Mouse (Mus musculus) MEL (cell line): ENCODE measurements at regions not wholly inside any gene's neighbourhood (a gene's known extent, or its start where the extent isn't known, plus 50 kb on each side); places are given as distances from the start of the nearest gene placed in this dataset.

Experiments used
- CTCF ChIP-seq, 3 experiments: IDR thresholded peaks in 2 of 3; conservative IDR thresholded peaks in 1 of 3; 2 replicates each; pipeline ENCODE4 v1.5.1; 2011 to 2012; ENCODE audit warnings: low read length in 3 of 3, low read depth in 2 of 3, mild to moderate bottlenecking in 2 of 3, improper control_type of control experiment in 1 of 3, inconsistent platforms in 1 of 3, mixed read lengths in 1 of 3, moderate library complexity in 1 of 3; ENCODE audit not compliant: control insufficient read depth in 1 of 3, insufficient read depth in 1 of 3, poor library complexity in 1 of 3, severe bottlenecking in 1 of 3
- ELF1 ChIP-seq: IDR thresholded peaks from 2 replicates; pipeline ENCODE4 v1.6.1; 2014; ENCODE audit warnings: low read depth, mild to moderate bottlenecking, inconsistent platforms, low read length, improper control_type of control experiment, moderate library complexity
- EP300 ChIP-seq, 2 experiments: IDR thresholded peaks; 2 replicates each; pipeline ENCODE4 v1.6.1; 2011; ENCODE audit warnings: improper control_type of control experiment in 2 of 2, low read length in 2 of 2, low read depth in 1 of 2, mild to moderate bottlenecking in 1 of 2
- JUND ChIP-seq: IDR thresholded peaks from 2 replicates; pipeline ENCODE4 v1.6.1; 2011; ENCODE audit warnings: low read depth, mild to moderate bottlenecking, improper control_type of control experiment, low read length
- MAX ChIP-seq: IDR thresholded peaks from 2 replicates; pipeline ENCODE4 v1.6.1; 2011; ENCODE audit warnings: low read length, improper control_type of control experiment
- MXI1 ChIP-seq: IDR thresholded peaks from 2 replicates; pipeline ENCODE4 v1.6.1; 2011; ENCODE audit warnings: mild to moderate bottlenecking, low read depth, low read length, improper control_type of control experiment
- POLR2A ChIP-seq, 2 experiments: IDR thresholded peaks; 2 replicates each; pipeline ENCODE4 v1.6.1; 2011 to 2012; ENCODE audit warnings: low read length in 2 of 2, mild to moderate bottlenecking in 2 of 2, control low read depth in 1 of 2, improper control_type of control experiment in 1 of 2, low read depth in 1 of 2, moderate library complexity in 1 of 2; ENCODE audit not compliant: control insufficient read depth in 1 of 2, insufficient read depth in 1 of 2, poor library complexity in 1 of 2
- UBTF ChIP-seq: IDR thresholded peaks from 2 replicates; pipeline ENCODE4 v1.6.1; 2012; ENCODE audit warnings: low read depth, mild to moderate bottlenecking, inconsistent platforms, low read length, improper control_type of control experiment, moderate library complexity, borderline replicate concordance; ENCODE audit not compliant: insufficient read depth
- USF1 ChIP-seq: IDR thresholded peaks from 2 replicates; pipeline ENCODE4 v1.6.1; 2014; ENCODE audit warnings: low read depth, mild to moderate bottlenecking, inconsistent platforms, low read length, improper control_type of control experiment, moderate library complexity
- ZKSCAN1 ChIP-seq: IDR thresholded peaks from 2 replicates; pipeline ENCODE4 v1.6.1; 2012; ENCODE audit warnings: low read depth, mild to moderate bottlenecking, inconsistent platforms, low read length, improper control_type of control experiment, moderate library complexity

GRCm38 (mm10) chr2:117838387-117838786 is 273.3 kb upstream of the Thbs1 start:
- TF ChIP-seq MXI1 (no peak), CTCF (IDR thresholded peaks at IDR 0.05 in 2 of 3, conservative IDR thresholded peaks at IDR 0.05 in 1 of 3; ENCODE audit: control insufficient read depth in 1 of 3, insufficient read depth in 1 of 3, low read depth in 2 of 3, low read length in 3 of 3, poor library complexity in 1 of 3, severe bottlenecking in 1 of 3) (no peak), JUND (no peak), ZKSCAN1 (no peak), MAX (no peak), UBTF (no peak), POLR2A (IDR thresholded peaks at IDR 0.05; ENCODE audit: control insufficient read depth in 1 of 2, insufficient read depth in 1 of 2, low read depth in 1 of 2, low read length in 2 of 2, poor library complexity in 1 of 2) (no peak), USF1 (no peak), ELF1 (no peak), EP300 (IDR thresholded peaks at IDR 0.05; ENCODE audit: low read depth in 1 of 2, low read length in 2 of 2) (no peak)
